Mouse (Mus musculus) neutrophil, adult 65 days (primary cell): ENCODE measurements around the gene Manea. TPM values are rescaled to one million over a fixed set of nuclear protein-coding genes. Genes with fewer than 3 reads are reported as not detected.

Experiments
- total RNA-seq: library from RNA; stranded (reverse); gene quantifications from 2 replicates; pipeline ENCODE4 v1.2.4, GENCODE M21; 2023

Manea gene
- total RNA-seq = 32.9 and 39.2 TPM in 2 replicates

GRCm38 (mm10) chr4:26346443-26347106, at the start of gene Manea:
Gene Manea (minus strand): TSS chr4:26346891.

